Mouse (Mus musculus) testis, adult 2 months (tissue): ENCODE measurements around the gene Dtnbp1.
A peak's percentile ranks its signal among the peaks of the same experiment; 100 is the strongest.

Source experiments
- CTCF ChIP-seq: fragments of 200-500 bp; IDR thresholded peaks from 2 replicates; pipeline ENCODE4 v1.5.1; 2012; ENCODE audit warnings: low read depth, mild to moderate bottlenecking, inconsistent platforms, low read length, moderate library complexity; ENCODE audit not compliant: control insufficient read depth, insufficient read depth, insufficient replicate concordance
- POLR2A ChIP-seq: fragments of 200-500 bp; IDR thresholded peaks from 2 replicates; pipeline ENCODE4 v1.6.1; 2012; ENCODE audit warnings: low read depth, mild to moderate bottlenecking, inconsistent platforms, low read length, moderate library complexity; ENCODE audit not compliant: control insufficient read depth

GRCm38 (mm10) chr13:45001911-45002615 is at the start of gene Dtnbp1:
- TF ChIP-seq POLR2A (peak; percentile 32; the same call in 1 of the 2 replicates), CTCF (no peak)
